Mouse (Mus musculus): ENCODE data around the gene Rnf11. TPM values are rescaled to one million over a fixed set of nuclear protein-coding genes. Genes with fewer than 3 reads are reported as not detected.

The Rnf11 gene
- total RNA-seq, 1 experiment = 19.3 TPM

DNA sequence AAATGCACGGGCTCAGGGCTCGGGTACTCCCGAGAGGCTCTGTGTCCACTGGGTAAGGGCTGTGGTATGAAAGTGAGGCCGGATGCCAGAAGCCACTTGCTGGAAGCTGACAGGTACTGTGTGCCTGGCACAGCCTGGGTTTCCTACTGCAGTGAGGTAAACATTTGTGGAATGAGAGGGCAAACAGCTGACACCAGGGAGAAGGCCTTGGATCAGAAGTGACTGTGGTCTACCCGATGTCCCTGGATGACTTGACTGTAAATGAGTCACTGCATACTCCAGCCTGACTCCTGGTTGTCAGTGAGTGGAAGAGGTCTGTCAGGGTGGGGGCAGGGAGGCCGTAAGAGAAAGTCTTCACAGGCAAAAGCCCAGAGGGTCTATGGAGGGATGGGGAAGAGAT lies 50.9 kb downstream of the Rnf11 start:
- no peak for DNase-seq (ENCODE audit: low read depth, low spot score)
- in situ Hi-C loops (cut with MboI; ENCODE audit: low sequenced_read_pairs in 2 of 2, unreplicated experiment in 2 of 2) = no loop called here
- H3K27ac ChIP-seq (ENCODE audit: insufficient read depth, low read depth, low read length, poor library complexity, severe bottlenecking) = no peak overlapping the region
- peaks cover 0 to 5% of the 10 kb centered on the region in 2 experiments; a peak in 1 of 4 replicates for H3K4me1 ChIP-seq (ENCODE audit: control insufficient read depth in 2 of 2, insufficient read depth in 2 of 2, low read length in 2 of 2, poor library complexity in 1 of 2)
- H3K9me3 ChIP-seq (ENCODE audit: control insufficient read depth, insufficient read depth, low read depth, low read length) = no peaks in the 10 kb centered on the region
- no peak overlapping the region for H3K4me3 ChIP-seq (ENCODE audit: insufficient read depth in 1 of 2, low read depth in 1 of 2, low read length in 2 of 2, poor library complexity in 1 of 2, severe bottlenecking in 1 of 2)
- TF ChIP-seq MAFK (IDR thresholded peaks at IDR 0.05; ENCODE audit: insufficient read depth, low read depth, low read length) = no peak
- TF ChIP-seq ZC3H11A (IDR thresholded peaks at IDR 0.05; ENCODE audit: borderline replicate concordance, low read depth, low read length) = no peak
- no peak for TF ChIP-seq HCFC1 (IDR thresholded peaks at IDR 0.05; ENCODE audit: borderline replicate concordance, insufficient read depth, low read length)
- TF ChIP-seq CHD2 (IDR thresholded peaks at IDR 0.05; ENCODE audit: low read depth, low read length) = no peak
- no peak for TF ChIP-seq ZNF384 (IDR thresholded peaks at IDR 0.05; ENCODE audit: low read depth, low read length)
- H3K36me3 ChIP-seq (ENCODE audit: control insufficient read depth, insufficient read depth, low read length, poor library complexity, severe bottlenecking) = no peaks in the 10 kb centered on the region
- no peak overlapping the region for H3K9ac ChIP-seq (ENCODE audit: insufficient read depth, low read depth, low read length, poor library complexity, severe bottlenecking)

DNA sequence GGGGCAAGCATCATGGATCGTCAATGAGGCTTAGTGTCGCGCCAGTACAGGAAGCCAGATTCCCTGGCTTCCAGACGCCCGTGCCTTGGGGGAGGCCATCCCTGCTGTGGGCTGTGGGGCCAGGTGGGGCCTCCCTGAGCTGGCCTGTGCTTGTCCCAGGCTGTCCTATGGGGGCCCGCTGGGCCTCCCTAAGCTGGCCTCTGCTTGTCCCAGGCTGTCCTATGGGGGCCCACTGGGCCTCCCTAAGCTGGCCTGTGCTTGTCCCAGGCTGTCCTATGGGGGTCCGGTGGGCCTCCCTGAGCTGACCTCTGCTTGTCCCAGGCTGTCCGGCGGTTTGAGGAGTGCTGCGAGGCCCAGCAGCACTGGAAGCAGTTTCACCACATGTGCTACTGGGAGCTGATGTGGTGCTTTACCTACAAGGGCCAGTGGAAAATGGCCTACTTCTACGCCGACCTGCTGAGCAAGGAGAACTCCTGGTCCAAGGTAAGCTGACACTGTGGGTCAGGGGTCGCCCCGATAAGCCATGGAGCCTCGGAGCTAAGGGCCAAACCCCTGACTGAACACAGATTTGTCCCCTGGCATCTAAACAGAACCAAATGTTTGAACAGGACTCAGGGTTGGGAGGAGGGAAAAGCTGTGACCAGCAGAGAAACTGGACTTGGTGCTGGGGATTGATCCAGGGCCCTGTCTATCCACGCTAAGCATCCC lies 51.7 kb downstream of the Rnf11 start:
- H3K4me3 ChIP-seq (ENCODE audit: insufficient read depth in 1 of 2, low read depth in 1 of 2, low read length in 2 of 2, poor library complexity in 1 of 2, severe bottlenecking in 1 of 2) = no peak overlapping the region
- no peaks in the 10 kb centered on the region for H3K36me3 ChIP-seq (ENCODE audit: control insufficient read depth, insufficient read depth, low read length, poor library complexity, severe bottlenecking)
- no peak for DNase-seq (ENCODE audit: low read depth, low spot score)
- no peaks in the 10 kb centered on the region for H3K9me3 ChIP-seq (ENCODE audit: control insufficient read depth, insufficient read depth, low read depth, low read length)
- no peak overlapping the region for H3K27ac ChIP-seq (ENCODE audit: insufficient read depth, low read depth, low read length, poor library complexity, severe bottlenecking)
- TF ChIP-seq HCFC1 (IDR thresholded peaks at IDR 0.05; ENCODE audit: borderline replicate concordance, insufficient read depth, low read length) = no peak
- no peak for TF ChIP-seq MAFK (IDR thresholded peaks at IDR 0.05; ENCODE audit: insufficient read depth, low read depth, low read length)
- no peak for TF ChIP-seq ZNF384 (IDR thresholded peaks at IDR 0.05; ENCODE audit: low read depth, low read length)
- TF ChIP-seq CHD2 (IDR thresholded peaks at IDR 0.05; ENCODE audit: low read depth, low read length) = no peak
- TF ChIP-seq ZC3H11A (IDR thresholded peaks at IDR 0.05; ENCODE audit: borderline replicate concordance, low read depth, low read length) = no peak
- no peak overlapping the region for H3K9ac ChIP-seq (ENCODE audit: insufficient read depth, low read depth, low read length, poor library complexity, severe bottlenecking)
- H3K4me1 ChIP-seq (ENCODE audit: control insufficient read depth in 2 of 2, insufficient read depth in 2 of 2, low read length in 2 of 2, poor library complexity in 1 of 2) = peaks cover 0 to 5% of the 10 kb centered on the region in 2 experiments; a peak in 1 of 4 replicates
- in situ Hi-C loops (cut with MboI; ENCODE audit: low sequenced_read_pairs in 2 of 2, unreplicated experiment in 2 of 2) = no loop called here

DNA sequence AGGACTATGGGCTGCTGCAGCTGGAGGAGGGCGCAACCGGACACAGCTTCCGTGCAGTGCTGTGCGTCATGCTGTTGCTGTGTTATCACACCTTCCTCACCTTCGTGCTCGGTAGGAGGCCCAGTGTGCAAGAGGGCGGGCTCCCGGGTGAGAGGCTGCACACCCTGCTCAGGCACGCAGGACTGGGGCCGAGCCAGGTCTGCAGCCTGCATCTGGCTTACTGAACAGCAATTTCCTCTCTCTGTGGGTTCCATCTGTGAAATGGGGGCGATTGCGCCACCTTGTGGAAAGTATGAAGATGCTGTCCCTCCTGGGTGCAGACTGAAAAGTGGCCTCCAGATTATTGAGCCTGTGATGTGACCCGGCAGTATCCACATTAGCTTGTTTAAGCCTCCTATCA lies 53.7 kb downstream of the Rnf11 start:
- Histone ChIP-seq H3K36me3 (ENCODE audit: control insufficient read depth, insufficient read depth, low read length, poor library complexity, severe bottlenecking) (no peaks in the 10 kb centered on the region), H3K27ac (ENCODE audit: insufficient read depth, low read depth, low read length, poor library complexity, severe bottlenecking) (no peak overlapping the region), H3K9me3 (ENCODE audit: control insufficient read depth, insufficient read depth, low read depth, low read length) (no peaks in the 10 kb centered on the region), H3K4me3 (ENCODE audit: insufficient read depth in 1 of 2, low read depth in 1 of 2, low read length in 2 of 2, poor library complexity in 1 of 2, severe bottlenecking in 1 of 2) (peak overlapping the region; percentile 43 to 63; a peak in 3 of 4 replicates), H3K9ac (ENCODE audit: insufficient read depth, low read depth, low read length, poor library complexity, severe bottlenecking) (peak overlapping the region; percentile 39; the same call in 1 of the 2 replicates), H3K4me1 (ENCODE audit: control insufficient read depth in 2 of 2, insufficient read depth in 2 of 2, low read length in 2 of 2, poor library complexity in 1 of 2) (peaks cover 0 to 5% of the 10 kb centered on the region in 2 experiments; a peak in 1 of 4 replicates)
- peak; percentile 89 for DNase-seq (ENCODE audit: low read depth, low spot score)
- TF ChIP-seq ZC3H11A (IDR thresholded peaks at IDR 0.05; ENCODE audit: borderline replicate concordance, low read depth, low read length) (peak; percentile 36; the same call in 1 of the 2 replicates), CHD2 (IDR thresholded peaks at IDR 0.05; ENCODE audit: low read depth, low read length) (no peak), MAFK (IDR thresholded peaks at IDR 0.05; ENCODE audit: insufficient read depth, low read depth, low read length) (no peak)
- in situ Hi-C loops (cut with MboI; ENCODE audit: low sequenced_read_pairs in 2 of 2, unreplicated experiment in 2 of 2) = no loop called here

DNA sequence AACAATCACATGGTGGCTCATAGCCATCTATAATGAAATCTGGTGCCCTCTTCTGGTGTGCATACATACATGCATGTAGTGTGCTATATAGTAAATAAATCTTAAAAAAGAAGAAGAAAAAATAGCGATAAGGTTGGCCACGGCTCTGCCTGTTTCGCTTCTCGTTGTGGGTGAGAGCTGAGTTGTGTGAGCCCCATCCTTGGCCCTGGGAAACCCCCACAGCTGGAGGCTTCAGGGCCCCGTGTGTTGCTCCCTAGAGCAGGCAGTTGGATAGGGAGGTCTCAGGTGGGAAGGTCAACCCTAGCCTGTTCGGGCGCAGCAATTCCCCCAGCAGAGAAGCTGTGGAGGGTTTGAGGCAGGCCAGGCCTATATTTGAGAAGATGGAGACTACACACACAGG lies 54.3 kb downstream of the Rnf11 start:
- in situ Hi-C loops (cut with MboI; ENCODE audit: low sequenced_read_pairs in 2 of 2, unreplicated experiment in 2 of 2) = no loop called here
- peaks cover 0 to 5% of the 10 kb centered on the region in 2 experiments; a peak in 1 of 4 replicates for H3K4me1 ChIP-seq (ENCODE audit: control insufficient read depth in 2 of 2, insufficient read depth in 2 of 2, low read length in 2 of 2, poor library complexity in 1 of 2)
- H3K9me3 ChIP-seq (ENCODE audit: control insufficient read depth, insufficient read depth, low read depth, low read length) = no peaks in the 10 kb centered on the region
- DNase-seq (ENCODE audit: low read depth, low spot score) = no peak
- H3K4me3 ChIP-seq (ENCODE audit: insufficient read depth in 1 of 2, low read depth in 1 of 2, low read length in 2 of 2, poor library complexity in 1 of 2, severe bottlenecking in 1 of 2) = no peak overlapping the region
- H3K27ac ChIP-seq (ENCODE audit: insufficient read depth, low read depth, low read length, poor library complexity, severe bottlenecking) = no peak overlapping the region
- no peaks in the 10 kb centered on the region for H3K36me3 ChIP-seq (ENCODE audit: control insufficient read depth, insufficient read depth, low read length, poor library complexity, severe bottlenecking)
- TF ChIP-seq HCFC1 (IDR thresholded peaks at IDR 0.05; ENCODE audit: borderline replicate concordance, insufficient read depth, low read length) (no peak), MAFK (IDR thresholded peaks at IDR 0.05; ENCODE audit: insufficient read depth, low read depth, low read length) (no peak), ZC3H11A (IDR thresholded peaks at IDR 0.05; ENCODE audit: borderline replicate concordance, low read depth, low read length) (no peak), ZNF384 (IDR thresholded peaks at IDR 0.05; ENCODE audit: low read depth, low read length) (no peak), CHD2 (IDR thresholded peaks at IDR 0.05; ENCODE audit: low read depth, low read length) (no peak)
- no peak overlapping the region for H3K9ac ChIP-seq (ENCODE audit: insufficient read depth, low read depth, low read length, poor library complexity, severe bottlenecking)
